In genomic region chr10:111473511-111474371, GRCm38 (mm10) we compare ENCODE assay signal across 8 mouse cellular contexts. TPM values are rescaled to one million over a fixed set of nuclear protein-coding genes. Genes with fewer than 3 reads are reported as not detected.
A peak's percentile ranks its signal among the peaks of the same experiment; 100 is the strongest.
DNase-seq lines count a peak whose midpoint lies in the region; ATAC-seq and TF ChIP-seq lines count a peak whose summit lies in the region.

No protein-coding gene starts in this region.

- peak overlapping the region; percentile 34 for H3K27ac ChIP-seq in liver, embryonic 14.5 days
- peak overlapping the region; percentile 96 for H3K27ac ChIP-seq in neural tube, embryonic 12.5 days

- peak overlapping the region; percentile 98 for H3ac ChIP-seq in C2C12 (ENCODE audit: control insufficient read depth, insufficient read length, low read depth)

- H3K27me3 ChIP-seq in C2C12 (ENCODE audit: control insufficient read depth, insufficient read depth, insufficient read length) = no peaks in the 10 kb centered on the region
- H3K27me3 ChIP-seq in liver, embryonic 14.5 days (ENCODE audit: control insufficient read depth, insufficient read depth, low read length) = no peaks in the 10 kb centered on the region
- no peaks in the 10 kb centered on the region for H3K27me3 ChIP-seq in neural tube, embryonic 12.5 days (replicated peaks)

- H3K4me3 ChIP-seq in C2C12 (ENCODE audit: insufficient read depth, poor library complexity, severe bottlenecking) = peak overlapping the region; percentile 78
- H3K4me3 ChIP-seq in liver, embryonic 14.5 days (ENCODE audit: insufficient read depth in 1 of 2, low read depth in 2 of 2, low read length in 2 of 2) = peak overlapping the region; percentile 81 to 95
- H3K4me3 ChIP-seq in neural tube, embryonic 12.5 days = peak overlapping the region; percentile 90

- H3K4me1 ChIP-seq in liver, embryonic 14.5 days (replicated peaks; ENCODE audit: control insufficient read depth in 2 of 2, insufficient read depth in 2 of 2, low read length in 1 of 2) = peaks cover 27 to 35% of the 10 kb centered on the region in 2 experiments
- peaks cover 21% of the 10 kb centered on the region for H3K4me1 ChIP-seq in neural tube, embryonic 12.5 days

- WGBS in liver, embryonic 14.5 days (ENCODE audit: insufficient replicate concordance) = under 1% methylated on average over 58 of the region's 58 CpGs
- WGBS in neural tube, embryonic 12.5 days = under 1% methylated on average over 57 of the region's 58 CpGs

- H3K4me2 ChIP-seq in liver, embryonic 14.5 days (ENCODE audit: low read depth) = peak overlapping the region; percentile 90
- peak overlapping the region; percentile 76 for H3K4me2 ChIP-seq in neural tube, embryonic 12.5 days (replicated peaks)

- peak; percentile 28 for DNase-seq in adrenal gland, adult 8-10 months
- peak; percentile 76 for DNase-seq in embryo, embryonic 9.5 days (ENCODE audit: extremely low spot score)
- peak; percentile 6 to 38 for DNase-seq in heart, adult 18-20 months
- DNase-seq in kidney, adult 9 months = peak; percentile 33
- peak; percentile 17 to 31 (median 23) for DNase-seq in liver, embryonic 14.5 days (ENCODE audit: low read depth in 3 of 3, low spot score in 3 of 3)
- peak; percentile 77 for DNase-seq in testis, postnatal 14 days (ENCODE audit: low spot score)

- peak; percentile 73 for ATAC-seq in liver, embryonic 14.5 days (ENCODE audit: insufficient read depth)
- peak; percentile 78 for ATAC-seq in neural tube, embryonic 12.5 days (ENCODE audit: low FRiP score, low read depth)

- peaks cover 65% of the 10 kb centered on the region for H3K79me2 ChIP-seq in C2C12 (ENCODE audit: control insufficient read depth, insufficient read depth)

- peaks cover 44% of the 10 kb centered on the region for H3K36me3 ChIP-seq in C2C12 (ENCODE audit: control insufficient read depth, insufficient read depth)
- H3K36me3 ChIP-seq in liver, embryonic 14.5 days (replicated peaks; ENCODE audit: control insufficient read depth, insufficient read depth, low read depth) = peaks cover 7% of the 10 kb centered on the region; the same call in 1 of the 2 replicates
- no peaks in the 10 kb centered on the region for H3K36me3 ChIP-seq in neural tube, embryonic 12.5 days

- no peaks in the 10 kb centered on the region for H3K9me3 ChIP-seq in liver, embryonic 14.5 days (ENCODE audit: control insufficient read depth, low read length)
- H3K9me3 ChIP-seq in neural tube, embryonic 12.5 days = no peaks in the 10 kb centered on the region

- peak overlapping the region; percentile 87 for H3K9ac ChIP-seq in liver, embryonic 14.5 days (replicated peaks)
- peak overlapping the region; percentile 98 for H3K9ac ChIP-seq in neural tube, embryonic 12.5 days

- TF ChIP-seq CTCF in C2C12 (IDR thresholded peaks at IDR 0.05; ENCODE audit: control insufficient read depth, insufficient read depth, insufficient read length) = no peak
- no peak for TF ChIP-seq CTCF in liver, embryonic 14.5 days (IDR thresholded peaks at IDR 0.05; ENCODE audit: low read depth)

- H3K79me3 ChIP-seq in C2C12 (ENCODE audit: low read depth) = peaks cover 54% of the 10 kb centered on the region

- no peak for TF ChIP-seq EP300 in liver, embryonic 14.5 days (IDR thresholded peaks at IDR 0.05; ENCODE audit: low read depth)

TF ChIP-seq in C2C12, 6 proteins besides CTCF, POLR2A, EP300 and RAD21:
- TF ChIP-seq USF1 (IDR thresholded peaks at IDR 0.05; ENCODE audit: low read depth) = no peak
- peak; percentile 65 for TF ChIP-seq MAX (IDR thresholded peaks at IDR 0.05)

RNA-seq across cellular contexts. Expression of gene Nap1l1, which starts 0.7 kb away (rescaled TPM):
- 265 TPM for polyA plus RNA-seq in C2C12 (2012; fragmentation: generic; extraction: Trizol)
- total RNA-seq in adrenal gland, adult 8-10 months (2022) = 100 to 1,000 TPM; 120 to 143 (median 133) TPM
- total RNA-seq in heart, adult 18-20 months (2021) = 10 to 100 TPM; 66.8 to 72.3 TPM
- 43.7 and 117 TPM in 2 replicates for polyA plus RNA-seq in liver, embryonic 14.5 days (2012; rRNA removed)
- polyA plus RNA-seq in liver, embryonic 14.5 days (2014; fragmentation: Nextera tagmentation; extraction: Ambion mirVana) = 103 and 109 TPM in 2 replicates
- polyA plus RNA-seq in neural tube, embryonic 12.5 days (2016; fragmentation: Nextera tagmentation; extraction: Ambion mirVana) = 247 and 251 TPM in 2 replicates

RNA-seq across cellular contexts. Expression of gene Phlda1, which starts 32.3 kb away (rescaled TPM):
- 111 TPM for polyA plus RNA-seq in C2C12 (2012; fragmentation: generic; extraction: Trizol)
- total RNA-seq in adrenal gland, adult 8-10 months (2022) = 100 to 1,000 TPM in 1 of 4 experiments, 10 to 100 TPM in 3; 57.2 to 195 (median 76.9) TPM
- total RNA-seq in heart, adult 18-20 months (2021) = 10 to 100 TPM in 1 of 2 experiments, 1 to 10 TPM in 1; 9.7 to 18.7 TPM
- 2.1 and 2.8 TPM in 2 replicates for polyA plus RNA-seq in liver, embryonic 14.5 days (2012; rRNA removed)
- polyA plus RNA-seq in liver, embryonic 14.5 days (2014; fragmentation: Nextera tagmentation; extraction: Ambion mirVana) = 2.8 and 3.9 TPM in 2 replicates
- polyA plus RNA-seq in neural tube, embryonic 12.5 days (2016; fragmentation: Nextera tagmentation; extraction: Ambion mirVana) = 47.4 and 59.2 TPM in 2 replicates

Comparison
In these comparisons a context has a peak if more than half of its experiments do, and no peak if none do; other contexts are left out.
1. Peak in every context shown above with its lines: DNase-seq, ATAC-seq, H3K4me3 ChIP-seq and H3K27ac ChIP-seq.
2. DNase-seq: peak in every context shown above with its lines; median percentile 77 in testis, postnatal 14 days; 76 in embryo, embryonic 9.5 days; 33 in kidney, adult 9 months; 28 in adrenal gland, adult 8-10 months; 23 in liver, embryonic 14.5 days; 22 in heart, adult 18-20 months.